Mouse (Mus musculus) thymus, postnatal 4 days (tissue): ENCODE measurements around the gene Commd6.
"Not testable (repeated sequence)": the region's sequence is repeated elsewhere in the genome, so short reads cannot be mapped to it uniquely, and the experiment has no call there.

ENCODE experiments used
- DNase-seq: peaks from one replicate; pipeline ENCODE4 v3.0.0; 2021

Commd6 gene

GRCm38 (mm10) chr14:101608519-101609368 is 31.7 kb downstream of the Commd6 start, which contains the start of gene Tbc1d4:
TSS of gene Tbc1d4 (minus strand) at chr14:101609191.
- peak; percentile 72 for DNase-seq

GRCm38 (mm10) chr14:101607631-101608518 is 32.6 kb downstream of the Commd6 start:
- peak; percentile 66 for DNase-seq

DNA sequence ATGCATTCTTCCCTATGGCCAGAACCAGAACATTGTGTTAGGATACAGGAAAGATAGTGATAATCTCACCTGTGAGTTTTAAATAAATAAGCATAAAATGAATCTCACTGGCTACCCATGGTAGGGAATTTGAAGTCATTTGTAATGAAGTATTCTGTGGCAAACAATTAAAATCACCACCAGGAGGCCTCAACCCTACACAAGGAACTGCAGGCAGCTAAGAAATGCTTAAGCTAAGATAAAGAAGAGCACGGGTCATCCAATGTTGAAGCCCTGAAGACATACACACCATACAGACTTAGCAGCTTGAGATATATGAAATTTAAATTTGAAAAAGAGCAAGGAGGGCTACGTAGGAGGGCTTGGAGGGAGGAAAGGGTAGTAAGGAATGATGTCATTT is 34.6 kb downstream of the Commd6 start:
- no peak for DNase-seq

- no peak for DNase-seq
These were observed 37.6 kb downstream of the Commd6 start for GRCm38 (mm10) chr14:101602851-101603250.

DNA sequence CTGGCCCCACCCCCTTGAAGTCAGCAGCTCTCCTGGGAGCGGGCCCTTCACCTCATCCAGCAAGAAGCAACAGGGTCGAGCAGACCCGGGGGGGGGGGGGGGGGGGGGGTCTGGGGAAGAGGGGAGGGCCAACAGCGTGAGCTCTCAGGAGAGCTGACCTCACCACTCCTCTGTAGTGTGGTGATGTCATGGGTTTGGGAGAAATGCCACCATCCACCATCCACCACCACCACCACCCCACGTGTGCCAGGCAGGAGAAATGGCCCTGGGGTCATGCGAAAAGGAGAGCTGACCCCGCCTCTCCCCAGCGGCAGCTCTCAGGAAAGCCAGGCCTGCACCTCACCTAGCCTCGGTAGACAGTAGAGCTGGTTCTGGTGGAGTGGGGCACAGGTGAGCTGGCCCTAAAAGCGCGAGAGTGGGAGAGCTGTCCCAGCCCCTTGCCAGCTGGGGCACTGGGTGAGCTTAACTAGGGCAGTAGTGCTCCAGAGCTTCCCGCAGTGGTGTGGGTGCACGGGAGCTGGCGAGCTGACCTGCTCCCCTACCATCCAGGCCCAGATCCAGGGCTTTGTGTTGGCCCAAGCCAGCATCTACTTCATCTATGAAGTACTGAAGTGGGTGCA is 43.3 kb downstream of the Commd6 start:
- no peak for DNase-seq

DNA sequence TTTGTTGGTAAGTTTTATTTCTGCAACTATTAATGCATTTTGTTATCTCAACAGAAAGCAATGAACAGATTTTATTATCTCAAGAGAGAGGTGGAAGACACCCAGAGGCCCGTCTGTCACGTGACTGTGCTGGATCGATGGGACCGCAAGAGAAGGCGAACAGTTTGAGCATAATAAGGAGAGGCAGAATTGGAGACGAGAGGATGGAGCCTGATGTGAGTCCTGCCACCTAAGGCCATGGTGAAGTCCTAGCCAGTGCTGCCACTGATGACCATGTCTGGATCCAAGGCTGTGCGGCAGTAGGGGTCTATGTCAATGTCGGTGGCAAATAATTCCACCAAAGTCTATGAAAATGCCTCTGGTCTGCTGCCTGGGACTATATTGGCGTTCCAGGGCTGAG is 43.8 kb downstream of the Commd6 start:
- no peak for DNase-seq

DNA sequence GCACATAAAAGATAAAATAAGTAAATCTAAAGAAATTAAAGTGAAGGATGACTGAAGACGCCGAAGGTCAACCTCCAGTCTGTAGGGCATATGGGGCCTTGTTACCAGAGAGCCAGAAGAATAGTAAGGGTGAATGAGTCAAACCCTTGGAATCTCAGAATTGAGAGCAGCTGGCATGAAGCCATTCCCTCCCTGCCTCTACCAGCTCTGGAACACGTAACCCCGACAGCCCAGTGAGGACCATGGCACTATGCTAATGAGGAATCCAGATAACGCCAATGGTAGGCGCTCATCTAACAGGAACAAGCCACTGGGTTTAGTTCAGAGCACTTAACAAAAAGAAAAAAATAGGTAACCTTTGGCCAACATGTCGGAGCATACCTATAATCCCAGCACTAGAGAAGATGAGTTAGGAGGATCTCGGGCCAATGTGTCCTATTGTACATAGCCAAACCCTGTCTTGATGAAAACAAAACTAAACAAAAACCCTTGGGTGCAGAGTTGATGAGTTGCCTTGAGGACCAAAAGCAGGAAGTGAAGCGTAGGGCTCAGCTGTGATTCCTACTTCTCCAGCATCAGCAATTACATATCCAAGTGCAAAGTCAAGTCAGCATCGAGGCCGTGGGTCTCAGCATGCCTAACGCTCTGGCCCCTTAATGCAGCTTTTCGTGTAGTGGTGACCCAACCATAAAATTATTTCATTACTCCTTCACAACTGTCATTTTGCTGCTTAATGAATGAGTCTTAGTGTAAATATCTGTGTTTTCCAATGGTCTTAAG is 45.0 kb downstream of the Commd6 start:
- no peak for DNase-seq

GRCm38 (mm10) chr14:101594001-101594400 is 46.5 kb downstream of the Commd6 start:
- no peak for DNase-seq

- no peak for DNase-seq
These were observed 47.1 kb downstream of the Commd6 start for GRCm38 (mm10) chr14:101593340-101593739.

DNA sequence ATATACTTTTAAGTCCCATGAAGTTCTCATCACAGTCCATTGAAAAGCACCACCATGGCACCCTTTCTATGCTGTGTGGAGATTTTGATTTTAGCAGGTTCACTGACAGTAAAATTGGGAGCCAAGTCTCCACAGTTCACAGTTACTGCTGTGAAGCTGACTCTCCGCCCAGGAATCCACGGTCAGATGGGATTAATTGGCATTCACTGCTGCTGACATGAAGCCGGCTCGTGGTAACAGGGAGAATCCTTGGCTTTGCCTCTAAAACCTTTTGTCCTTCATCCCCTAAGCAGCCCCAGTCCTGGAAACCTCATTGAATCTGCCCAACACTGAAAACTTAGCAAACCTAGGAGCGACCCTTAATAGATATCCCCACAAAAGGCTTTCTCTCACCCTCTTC is 49.4 kb downstream of the Commd6 start:
- no peak for DNase-seq

- DNase-seq = not testable (repeated sequence)
These were observed 52.1 kb downstream of the Commd6 start for GRCm38 (mm10) chr14:101588209-101588991.

- DNase-seq = not testable (repeated sequence)
These were observed 53.0 kb downstream of the Commd6 start for GRCm38 (mm10) chr14:101587366-101588040.

- DNase-seq = no peak
These were observed 54.4 kb downstream of the Commd6 start for GRCm38 (mm10) chr14:101586096-101586495.
